Mouse (Mus musculus) midbrain, embryonic 13.5 days (tissue): ENCODE results near the gene Aco2. TPM values are rescaled to one million over a fixed set of nuclear protein-coding genes. Genes with fewer than 3 reads are reported as not detected.

Experiments used
- ATAC-seq: fragments of 200-750 bp; cut with Nextera tagmentation; 2 replicates; pipeline ENCODE4 v1.8.0; 2017; ENCODE audit warnings: mild to moderate bottlenecking, moderate TSS enrichment, moderate library complexity
- H3K27ac ChIP-seq: fragments of 300-500 bp; sonication (generic); 2 replicates; pipeline ENCODE4 v1.5.1; 2015; ENCODE audit warnings: inconsistent platforms, mild to moderate bottlenecking, moderate library complexity
- H3K27me3 ChIP-seq: fragments of 300-500 bp; sonication (generic); 2 replicates; pipeline ENCODE4 v1.6.1; 2015; ENCODE audit warnings: mild to moderate bottlenecking, inconsistent platforms
- H3K36me3 ChIP-seq: fragments of 300-500 bp; sonication (generic); 2 replicates; pipeline ENCODE4 v1.6.1; 2015; ENCODE audit warnings: mild to moderate bottlenecking, inconsistent platforms
- H3K4me1 ChIP-seq: fragments of 300-500 bp; sonication (generic); replicated peaks from 2 replicates; pipeline ENCODE4 v1.6.1; 2015; ENCODE audit warnings: inconsistent platforms
- H3K4me2 ChIP-seq: fragments of 300-500 bp; sonication (generic); replicated peaks from 2 replicates; pipeline ENCODE4 v1.6.1; 2015; ENCODE audit warnings: moderate library complexity, mild to moderate bottlenecking, inconsistent platforms
- H3K4me3 ChIP-seq: fragments of 300-500 bp; sonication (generic); replicated peaks from 2 replicates; pipeline ENCODE4 v1.5.1; 2015; ENCODE audit warnings: mild to moderate bottlenecking, inconsistent platforms
- H3K9ac ChIP-seq: fragments of 300-500 bp; sonication (generic); replicated peaks from 2 replicates; pipeline ENCODE4 v1.6.1; 2015; ENCODE audit warnings: mild to moderate bottlenecking, inconsistent platforms
- H3K9me3 ChIP-seq: fragments of 300-500 bp; sonication (generic); 2 replicates; pipeline ENCODE4 v1.6.1; 2016; ENCODE audit warnings: mild to moderate bottlenecking, inconsistent platforms
- WGBS: fragments of 180-500 bp; shearing (Covaris S2); methylation state at CpG from one replicate; pipeline ENCODE4 v1.1.7; 2015; 5-methylcytosine and 5-hydroxymethylcytosine counted together
- polyA plus RNA-seq: library from polyadenylated mRNA; unstranded; fragments of >200 nt; fragmentation: Nextera tagmentation; extraction: Ambion mirVana; gene quantifications from 2 replicates; pipeline ENCODE4 v1.2.1, GENCODE M21; 2015

Aco2 gene
- polyA plus RNA-seq, 1 experiment from 2014 or later = 221 TPM

- Histone ChIP-seq H3K27me3 (peaks cover 7% of the 10 kb centered on the region), H3K4me1 (peaks cover 19% of the 10 kb centered on the region), H3K4me2 (no peak overlapping the region), H3K9me3 (no peaks in the 10 kb centered on the region), H3K36me3 (no peaks in the 10 kb centered on the region), H3K27ac (no peak overlapping the region), H3K4me3 (no peak overlapping the region), H3K9ac (no peak overlapping the region)
- WGBS = 81% methylated on average over 10 of the region's 10 CpGs
- no peak for ATAC-seq
These were observed 36.9 kb upstream of the Aco2 start for GRCm38 (mm10) chr15:81835007-81835880.

DNA sequence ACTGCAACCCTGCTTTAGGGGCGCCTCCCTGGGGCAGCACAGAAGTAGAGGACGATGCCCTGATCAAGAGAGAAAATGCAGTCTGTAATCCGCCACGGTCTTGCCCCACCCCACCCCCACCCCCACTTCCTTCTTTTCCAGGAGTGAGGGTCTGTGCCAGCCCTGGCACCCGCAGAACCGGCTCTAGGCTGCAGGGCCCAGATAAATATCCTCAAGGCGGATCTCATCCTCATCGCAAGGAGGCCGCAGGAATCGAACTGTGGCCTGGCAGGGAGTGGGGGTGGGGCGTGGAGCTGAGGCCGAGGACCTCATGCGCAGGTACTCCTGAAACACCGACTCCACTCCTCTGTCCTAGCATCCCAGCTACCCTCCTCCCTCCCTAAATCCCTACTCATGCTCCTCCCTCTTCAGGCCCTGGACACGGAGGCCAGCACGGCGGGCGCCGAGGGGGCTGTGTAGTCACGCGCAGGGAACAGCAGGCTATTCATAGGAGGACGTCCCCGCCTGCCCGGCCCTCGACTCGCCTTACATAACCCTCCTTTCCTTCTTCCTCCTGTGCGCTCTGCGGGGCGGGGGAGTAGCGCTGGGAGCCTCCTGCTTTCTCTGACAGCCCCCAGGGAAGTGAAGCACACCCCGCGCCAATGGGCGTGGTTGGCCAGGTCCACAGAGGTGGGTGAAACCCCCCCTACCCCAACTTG lies 35.8 kb upstream of the Aco2 start:
- 2% methylated on average over 33 of the region's 33 CpGs for WGBS
- peak overlapping the region; percentile 42; the same call in 1 of the 2 replicates for H3K9ac ChIP-seq

GRCm38 (mm10) chr15:81836966-81837920 lies 34.9 kb upstream of the Aco2 start:
- Histone ChIP-seq H3K36me3 (no peaks in the 10 kb centered on the region), H3K4me3 (no peak overlapping the region), H3K27me3 (peaks cover 7% of the 10 kb centered on the region), H3K9me3 (no peaks in the 10 kb centered on the region), H3K4me1 (peaks cover 12% of the 10 kb centered on the region), H3K9ac (no peak overlapping the region), H3K27ac (no peak overlapping the region), H3K4me2 (no peak overlapping the region)
- WGBS = 66% methylated on average over 7 of the region's 7 CpGs
- no peak for ATAC-seq

More for the DNA sequence above, 35.8 kb upstream of the Aco2 start:
- Histone ChIP-seq H3K4me1 (peaks cover 16% of the 10 kb centered on the region), H3K4me3 (peak overlapping the region; percentile 17), H3K27ac (no peak overlapping the region), H3K27me3 (peaks cover 7% of the 10 kb centered on the region), H3K9me3 (no peaks in the 10 kb centered on the region), H3K36me3 (no peaks in the 10 kb centered on the region), H3K4me2 (peak overlapping the region; percentile 50)
- ATAC-seq = peak; percentile 78

GRCm38 (mm10) chr15:81838554-81839235 lies 33.4 kb upstream of the Aco2 start:
- Histone ChIP-seq H3K27ac (no peak overlapping the region), H3K4me1 (peaks cover 12% of the 10 kb centered on the region), H3K9me3 (no peaks in the 10 kb centered on the region), H3K36me3 (no peaks in the 10 kb centered on the region), H3K4me3 (no peak overlapping the region), H3K4me2 (no peak overlapping the region), H3K27me3 (peaks cover 7% of the 10 kb centered on the region), H3K9ac (no peak overlapping the region)
- no peak for ATAC-seq
- WGBS = 75% methylated on average over 14 of the region's 14 CpGs

DNA sequence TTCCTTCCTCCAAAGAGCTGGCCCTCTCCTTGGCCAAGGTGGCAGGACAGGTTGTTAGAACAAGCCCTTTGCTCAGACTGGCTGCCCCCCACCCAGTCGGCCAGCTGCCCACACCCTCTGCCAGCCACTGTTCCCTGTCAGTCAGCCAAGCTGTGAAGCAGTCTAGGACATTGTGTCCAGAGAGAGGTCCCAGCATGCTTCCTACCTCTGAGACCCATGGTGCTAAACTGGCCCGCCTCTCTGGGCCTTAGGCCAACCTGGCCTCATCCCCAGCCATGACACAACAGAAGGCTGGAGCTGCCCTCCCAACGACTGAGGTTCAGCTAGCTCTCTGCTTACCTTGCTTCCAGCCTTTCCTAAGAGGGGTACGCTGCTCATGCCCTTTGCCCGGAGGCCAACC lies 32.5 kb upstream of the Aco2 start:
- ATAC-seq = peak; percentile 57; the same call in 1 of the 2 replicates
- H3K4me2 ChIP-seq = no peak overlapping the region
- H3K27ac ChIP-seq = no peak overlapping the region
- no peaks in the 10 kb centered on the region for H3K36me3 ChIP-seq
- H3K9me3 ChIP-seq = no peaks in the 10 kb centered on the region
- H3K27me3 ChIP-seq = peaks cover 7% of the 10 kb centered on the region
- no peak overlapping the region for H3K4me3 ChIP-seq
- no peak overlapping the region for H3K9ac ChIP-seq
- 69% methylated on average over 5 of the region's 5 CpGs for WGBS
- peaks cover 12% of the 10 kb centered on the region for H3K4me1 ChIP-seq

DNA sequence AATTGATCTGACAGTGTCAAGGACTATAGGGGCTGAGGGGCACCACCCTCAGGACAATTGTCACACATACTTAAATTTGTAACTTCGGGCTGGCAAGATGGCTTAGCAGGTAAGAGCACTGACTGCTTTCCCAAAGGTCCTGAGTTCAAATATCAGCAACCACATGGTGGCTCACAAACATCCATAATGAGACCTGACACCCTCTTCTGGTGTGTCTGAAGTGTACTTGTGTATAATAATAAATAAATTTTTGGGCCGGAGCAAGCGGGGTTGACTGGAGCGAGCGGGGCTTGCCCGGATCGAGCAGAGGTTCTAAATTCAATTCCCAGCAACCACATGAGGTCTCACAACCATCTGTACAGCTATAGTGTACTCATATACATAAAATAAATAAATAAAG lies 31.8 kb upstream of the Aco2 start:
- Histone ChIP-seq H3K27ac (no peak overlapping the region), H3K36me3 (no peaks in the 10 kb centered on the region), H3K4me3 (no peak overlapping the region), H3K4me1 (peaks cover 12% of the 10 kb centered on the region), H3K9ac (no peak overlapping the region), H3K27me3 (peaks cover 7% of the 10 kb centered on the region), H3K9me3 (no peaks in the 10 kb centered on the region), H3K4me2 (no peak overlapping the region)
- 89% methylated on average over 7 of the region's 7 CpGs for WGBS
- ATAC-seq = no peak

GRCm38 (mm10) chr15:81842275-81842674 lies 29.8 kb upstream of the Aco2 start:
- Histone ChIP-seq H3K36me3 (peaks cover 6% of the 10 kb centered on the region; the same call in 1 of the 2 replicates), H3K4me2 (no peak overlapping the region), H3K27me3 (0 out of 2 replicates have a peak, but pooled peaks cover 3% of the 10 kb centered on the region), H3K9ac (no peak overlapping the region), H3K9me3 (no peaks in the 10 kb centered on the region), H3K4me3 (no peak overlapping the region), H3K27ac (no peak overlapping the region), H3K4me1 (no peaks in the 10 kb centered on the region)
- WGBS = 88% methylated on average over 7 of the region's 7 CpGs
- no peak for ATAC-seq

DNA sequence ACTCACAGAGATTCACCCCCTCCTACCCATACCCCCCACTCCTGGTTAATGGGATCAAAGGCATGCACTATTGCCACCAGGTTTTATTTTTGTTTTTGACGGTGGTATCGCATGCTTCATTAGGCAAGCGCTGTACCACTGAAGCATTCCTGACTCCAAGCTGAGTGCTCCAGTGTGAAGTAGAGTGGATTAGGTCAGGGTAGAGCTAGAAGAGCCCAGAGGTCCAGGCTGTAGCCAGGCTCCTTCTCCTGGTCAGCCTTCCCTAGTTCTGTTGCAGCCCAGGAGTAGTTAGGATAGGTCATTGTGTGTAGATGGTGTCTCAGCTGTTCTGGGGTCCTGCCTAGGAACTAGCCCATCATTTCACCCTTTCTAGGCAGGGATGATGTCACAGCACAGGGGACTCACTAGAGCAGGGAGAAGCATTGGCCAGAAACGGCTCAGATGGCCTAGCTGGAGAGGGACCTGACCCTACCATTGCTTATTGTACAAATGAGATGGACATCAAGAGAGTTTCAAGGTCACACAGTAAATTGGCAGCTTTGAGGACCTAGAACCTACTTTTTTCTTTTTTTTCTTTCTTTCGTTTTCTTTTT lies 27.0 kb upstream of the Aco2 start:
- no peaks in the 10 kb centered on the region for H3K4me1 ChIP-seq
- no peak overlapping the region for H3K4me2 ChIP-seq
- no peak overlapping the region for H3K4me3 ChIP-seq
- no peak overlapping the region for H3K9ac ChIP-seq
- ATAC-seq = no peak
- H3K36me3 ChIP-seq = peaks cover 24% of the 10 kb centered on the region
- H3K9me3 ChIP-seq = no peaks in the 10 kb centered on the region
- H3K27me3 ChIP-seq = no peaks in the 10 kb centered on the region
- 73% methylated on average over 5 of the region's 5 CpGs for WGBS
- H3K27ac ChIP-seq = no peak overlapping the region

DNA sequence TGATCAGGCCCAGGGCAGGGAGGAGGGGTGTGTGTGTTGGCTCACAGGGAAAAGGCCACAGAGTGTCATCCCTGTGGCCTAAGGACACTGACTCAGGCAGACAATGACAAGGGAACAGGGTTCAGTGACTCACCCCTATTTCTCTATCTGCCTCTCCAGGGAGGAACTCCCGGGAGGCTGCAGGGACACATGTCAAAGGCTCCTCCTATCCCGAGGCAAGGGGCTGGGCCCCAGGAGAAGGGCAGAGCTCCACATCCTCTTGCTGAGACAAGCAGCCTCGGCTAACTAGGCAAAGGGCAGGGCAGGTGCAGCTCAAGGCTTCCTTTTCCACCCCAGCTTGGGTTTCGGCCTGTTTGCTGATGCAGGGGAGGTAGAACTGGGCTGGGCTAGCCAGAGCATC lies 26.4 kb upstream of the Aco2 start:
- Histone ChIP-seq H3K4me3 (no peak overlapping the region), H3K4me2 (no peak overlapping the region), H3K9me3 (no peaks in the 10 kb centered on the region), H3K27ac (no peak overlapping the region), H3K9ac (0 out of 2 replicates have a peak overlapping the region, but pooled peaks have one; percentile 14), H3K36me3 (peaks cover 30% of the 10 kb centered on the region), H3K27me3 (no peaks in the 10 kb centered on the region), H3K4me1 (no peaks in the 10 kb centered on the region)
- no peak for ATAC-seq
- 40% methylated on average over 4 of the region's 4 CpGs for WGBS

GRCm38 (mm10) chr15:81846755-81847154 lies 25.4 kb upstream of the Aco2 start:
- no peaks in the 10 kb centered on the region for H3K9me3 ChIP-seq
- H3K4me3 ChIP-seq = no peak overlapping the region
- H3K4me1 ChIP-seq = no peaks in the 10 kb centered on the region
- no peak for ATAC-seq
- no peak overlapping the region for H3K4me2 ChIP-seq
- H3K9ac ChIP-seq = no peak overlapping the region
- no peak overlapping the region for H3K27ac ChIP-seq
- peaks cover 40% of the 10 kb centered on the region for H3K36me3 ChIP-seq
- H3K27me3 ChIP-seq = no peaks in the 10 kb centered on the region
- WGBS = 92% methylated on average over 9 of the region's 9 CpGs

DNA sequence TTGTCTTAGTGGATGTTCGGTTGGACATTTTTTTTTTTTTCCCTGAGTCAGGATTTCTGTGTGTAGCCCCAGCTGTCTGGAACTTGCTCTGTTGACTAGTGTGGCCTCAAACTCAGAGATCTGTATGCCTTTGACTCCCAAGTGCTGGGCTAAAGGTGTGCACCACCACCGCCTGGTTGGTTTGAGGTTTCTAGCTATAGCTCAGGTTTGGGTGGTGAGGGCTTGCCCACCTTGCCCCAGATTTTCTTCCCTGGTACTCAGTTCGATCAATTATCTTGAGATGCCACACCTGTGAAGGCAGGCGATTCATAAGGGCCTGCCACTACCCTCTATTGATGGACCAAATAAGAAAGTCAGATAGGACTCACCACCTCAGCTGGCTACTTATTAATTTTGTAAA lies 24.9 kb upstream of the Aco2 start:
- ATAC-seq = no peak
- WGBS = 90% methylated on average over 4 of the region's 4 CpGs
- no peak overlapping the region for H3K4me3 ChIP-seq
- H3K27me3 ChIP-seq = no peaks in the 10 kb centered on the region
- H3K4me1 ChIP-seq = no peaks in the 10 kb centered on the region
- no peak overlapping the region for H3K9ac ChIP-seq
- H3K9me3 ChIP-seq = no peaks in the 10 kb centered on the region
- no peak overlapping the region for H3K4me2 ChIP-seq
- H3K36me3 ChIP-seq = peaks cover 44% of the 10 kb centered on the region
- no peak overlapping the region for H3K27ac ChIP-seq
